In the genomic region with DNA sequence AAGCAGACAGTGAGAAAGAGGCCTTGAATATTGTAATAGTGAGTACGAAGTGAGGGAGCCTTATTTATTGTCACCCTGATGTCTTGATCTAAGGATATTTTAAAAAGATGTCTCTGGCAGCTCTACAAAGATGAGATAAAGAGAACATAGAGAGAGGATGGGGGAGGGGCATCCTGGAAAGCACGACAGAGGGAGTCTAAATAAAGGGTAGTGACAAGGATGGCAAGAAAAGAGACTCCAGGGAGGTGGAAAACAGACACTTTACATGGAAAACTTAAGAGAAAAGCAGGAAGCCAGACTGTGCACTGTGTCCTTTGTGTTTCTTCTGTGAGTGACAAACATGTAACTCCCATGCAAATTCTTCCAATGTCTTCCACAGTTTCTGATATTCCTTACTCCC, we compare ENCODE assay signal across 24 mouse cellular contexts.
DNase-seq lines count a peak whose midpoint lies in the region; ATAC-seq lines count a peak whose summit lies in the region.
"Had no signal": no experiment of that assay in that cellular context is flagged by ENCODE, and none has a peak within 500 bp of the region (broad histone marks: within the 10 kb centered on the region; RNA-seq: fewer than 3 reads in every experiment).

No protein-coding gene starts in this region.

- 25% methylated on average over 2 of the region's 2 CpGs for WGBS in midbrain, embryonic 14.5 days
- WGBS in midbrain, embryonic 15.5 days = 19% methylated on average over 2 of the region's 2 CpGs

- no peak overlapping the region for H3K4me3 ChIP-seq in midbrain, embryonic 14.5 days (replicated peaks; ENCODE audit: low read depth, low read length)
- H3K4me3 ChIP-seq in midbrain, embryonic 15.5 days = no peak overlapping the region
- H3K4me3 ChIP-seq: embryonic facial prominence, embryonic 10.5 days; embryonic facial prominence, embryonic 13.5 days; erythroblast, embryonic 14.5 days; forebrain, embryonic 12.5 days; forebrain, embryonic 15.5 days; gastrocnemius, adult 2 months; hindbrain, embryonic 12.5 days; hindbrain, embryonic 15.5 days had no signal

- ATAC-seq in frontal cortex, adult (ENCODE audit: low TSS enrichment) = peak; percentile 62
- no peak for ATAC-seq in midbrain, embryonic 14.5 days (ENCODE audit: low FRiP score, low TSS enrichment)
- ATAC-seq in midbrain, embryonic 15.5 days (replicated peaks) = no peak
- ATAC-seq: activated CD4-positive, CD25-positive, alpha-beta regulatory T cell, adult 4 months; forebrain, embryonic 15.5 days had no signal

- no peaks in the 10 kb centered on the region for H3K4me1 ChIP-seq in midbrain, embryonic 14.5 days (ENCODE audit: control insufficient read depth, insufficient read depth, low read length)
- H3K4me1 ChIP-seq in midbrain, embryonic 15.5 days = peaks cover 7% of the 10 kb centered on the region
- H3K4me1 ChIP-seq: embryonic facial prominence, embryonic 10.5 days; embryonic facial prominence, embryonic 13.5 days; forebrain, embryonic 12.5 days; forebrain, embryonic 15.5 days; hindbrain, embryonic 12.5 days; hindbrain, embryonic 15.5 days had no signal

- H3K4me2 ChIP-seq in midbrain, embryonic 14.5 days (ENCODE audit: low read length) = no peak overlapping the region
- H3K4me2 ChIP-seq in midbrain, embryonic 15.5 days = no peak overlapping the region
- H3K4me2 ChIP-seq: embryonic facial prominence, embryonic 13.5 days; forebrain, embryonic 12.5 days; forebrain, embryonic 15.5 days; heart, embryonic 11.5 days; hindbrain, embryonic 12.5 days; hindbrain, embryonic 15.5 days had no signal

- DNase-seq in frontal cortex, postnatal 14 days (ENCODE audit: low spot score in 2 of 2) = no peak
- DNase-seq in midbrain, embryonic 14.5 days = peak; percentile 14
- DNase-seq in right cerebral cortex, postnatal 4 days = peak; percentile 10
- DNase-seq in right cerebral cortex, postnatal 36 days (ENCODE audit: low spot score in 2 of 2) = no peak
- DNase-seq: adrenal gland, adult 8-10 months; adrenal gland, postnatal 25 days; cerebellum, adult 11 months; cerebellum, adult 2 months; cerebellum, adult 9-11 months; cerebellum, postnatal 25 days; embryo, embryonic 11 days; gastrocnemius, adult 2 months; gastrocnemius, postnatal 14 days had no signal

- H3K9ac ChIP-seq in midbrain, embryonic 14.5 days (replicated peaks; ENCODE audit: low read length) = no peak overlapping the region
- no peak overlapping the region for H3K9ac ChIP-seq in midbrain, embryonic 15.5 days
- H3K9ac ChIP-seq: embryonic facial prominence, embryonic 13.5 days; forebrain, embryonic 12.5 days; forebrain, embryonic 15.5 days; hindbrain, embryonic 12.5 days; hindbrain, embryonic 15.5 days had no signal

- H3K27me3 ChIP-seq in midbrain, embryonic 14.5 days (ENCODE audit: control insufficient read depth, insufficient read depth, low read length) = no peaks in the 10 kb centered on the region
- H3K27me3 ChIP-seq in midbrain, embryonic 15.5 days (replicated peaks) = no peaks in the 10 kb centered on the region
- H3K27me3 ChIP-seq: embryonic facial prominence, embryonic 13.5 days; forebrain, embryonic 12.5 days; forebrain, embryonic 15.5 days; hindbrain, embryonic 12.5 days; hindbrain, embryonic 15.5 days had no signal

- H3K27ac ChIP-seq in midbrain, embryonic 14.5 days (replicated peaks; ENCODE audit: low read depth, low read length) = no peak overlapping the region
- no peak overlapping the region for H3K27ac ChIP-seq in midbrain, embryonic 15.5 days
- H3K27ac ChIP-seq: embryonic facial prominence, embryonic 10.5 days; embryonic facial prominence, embryonic 13.5 days; forebrain, embryonic 12.5 days; forebrain, embryonic 15.5 days; gastrocnemius, adult 2 months; hindbrain, embryonic 12.5 days; hindbrain, embryonic 15.5 days had no signal

- H3K9me3 ChIP-seq in midbrain, embryonic 14.5 days (ENCODE audit: control insufficient read depth, low read length) = no peaks in the 10 kb centered on the region
- H3K9me3 ChIP-seq in midbrain, embryonic 15.5 days = no peaks in the 10 kb centered on the region
- H3K9me3 ChIP-seq: embryonic facial prominence, embryonic 10.5 days; embryonic facial prominence, embryonic 13.5 days; forebrain, embryonic 12.5 days; forebrain, embryonic 15.5 days; hindbrain, embryonic 12.5 days; hindbrain, embryonic 15.5 days had no signal

- H3K36me3 ChIP-seq in midbrain, embryonic 14.5 days (ENCODE audit: control insufficient read depth, insufficient read depth, low read length) = no peaks in the 10 kb centered on the region
- no peaks in the 10 kb centered on the region for H3K36me3 ChIP-seq in midbrain, embryonic 15.5 days (replicated peaks)
- H3K36me3 ChIP-seq: embryonic facial prominence, embryonic 10.5 days; embryonic facial prominence, embryonic 13.5 days; forebrain, embryonic 12.5 days; forebrain, embryonic 15.5 days; hindbrain, embryonic 12.5 days; hindbrain, embryonic 15.5 days had no signal

Comparison
In these comparisons a context has a peak if more than half of its experiments do, and no peak if none do; other contexts are left out.
1. DNase-seq: peak in midbrain, embryonic 14.5 days (single experiment) and right cerebral cortex, postnatal 4 days (single experiment); none in frontal cortex, postnatal 14 days (0 of 2) and right cerebral cortex, postnatal 36 days (0 of 2).